Mouse (Mus musculus) liver, postnatal 0 days (tissue): ENCODE measurements around the gene Cenpi.

ENCODE experiments used
- CTCF ChIP-seq: sonication (generic); IDR thresholded peaks from 2 replicates; pipeline ENCODE4 v1.5.1; 2016; ENCODE audit warnings: antibody characterized with exemption, low read depth
- EP300 ChIP-seq: IDR thresholded peaks from 2 replicates; pipeline ENCODE4 v1.6.1; 2016; ENCODE audit warnings: antibody characterized with exemption, low read depth, mild to moderate bottlenecking

- TF ChIP-seq CTCF (no peak), EP300 (no peak)
These were observed 4.6 kb upstream of the Cenpi start for GRCm38 (mm10) chrX:134303287-134303686.
